Mouse (Mus musculus) heart, postnatal 0 days (tissue): ENCODE measurements around the gene Enox1.

Experiments
- CTCF ChIP-seq: IDR thresholded peaks from 2 replicates; pipeline ENCODE4 v1.5.1; 2016; ENCODE audit warnings: antibody characterized with exemption, control low read depth, low read depth
- EP300 ChIP-seq: IDR thresholded peaks from 2 replicates; pipeline ENCODE4 v1.6.1; 2016; ENCODE audit warnings: antibody characterized with exemption, low read depth

GRCm38 (mm10) chr14:77478210-77478609, 321.6 kb downstream of the Enox1 start:
- TF ChIP-seq CTCF (no peak), EP300 (no peak)
